Mouse (Mus musculus) brain, embryonic 14.5 days (tissue): Measurements from ENCODE around the gene Hk3. TPM values are rescaled to one million over a fixed set of nuclear protein-coding genes. Genes with fewer than 3 reads are reported as not detected.

ENCODE experiments used
- DNase-seq: peaks from one replicate; pipeline ENCODE4 v3.0.0-alpha.2; 2011; ENCODE audit warnings: low read depth
- CTCF ChIP-seq: fragments of 200-500 bp; IDR thresholded peaks from 2 replicates; pipeline ENCODE4 v1.5.1; 2012; ENCODE audit warnings: inconsistent platforms, mild to moderate bottlenecking, moderate library complexity, borderline replicate concordance; ENCODE audit not compliant: insufficient read depth, insufficient read length; ENCODE audit errors: extremely low read depth
- POLR2A ChIP-seq: fragments of 200-500 bp; IDR thresholded peaks from 2 replicates; pipeline ENCODE4 v1.6.1; 2012; ENCODE audit warnings: mild to moderate bottlenecking, inconsistent platforms, borderline replicate concordance; ENCODE audit not compliant: poor library complexity, insufficient read depth, insufficient read length, severe bottlenecking; ENCODE audit errors: extremely low read depth
- polyA plus RNA-seq: library from polyadenylated mRNA; depleted of rRNA; stranded (reverse); fragments of >200 nt; gene quantifications from 2 replicates; pipeline ENCODE4 v1.2.3, GENCODE M21; 2012

Gene Hk3
- polyA plus RNA-seq, 1 experiment = 1.1 TPM

DNA sequence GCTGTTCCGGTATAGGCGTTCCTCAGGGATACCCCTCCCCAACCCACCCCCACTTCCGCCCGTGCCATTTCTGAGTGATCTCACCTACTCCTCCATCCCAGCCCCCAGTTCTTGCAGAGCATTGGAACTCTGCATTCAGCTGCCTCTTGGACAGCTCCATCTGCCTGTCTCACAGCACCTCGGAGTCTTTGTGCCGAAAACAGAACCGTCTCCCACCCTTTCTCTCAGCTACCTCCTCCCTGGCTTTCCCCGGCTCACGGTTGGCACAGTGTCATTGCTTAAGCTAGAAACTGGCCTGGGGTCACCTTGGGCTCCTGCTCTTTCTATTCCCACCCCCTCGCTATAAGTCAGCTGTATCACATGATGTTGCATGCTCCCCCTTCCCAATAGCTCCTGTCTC is 20.8 kb downstream of the Hk3 start:
- no peak for DNase-seq
- TF ChIP-seq POLR2A (no peak), CTCF (no peak)

DNA sequence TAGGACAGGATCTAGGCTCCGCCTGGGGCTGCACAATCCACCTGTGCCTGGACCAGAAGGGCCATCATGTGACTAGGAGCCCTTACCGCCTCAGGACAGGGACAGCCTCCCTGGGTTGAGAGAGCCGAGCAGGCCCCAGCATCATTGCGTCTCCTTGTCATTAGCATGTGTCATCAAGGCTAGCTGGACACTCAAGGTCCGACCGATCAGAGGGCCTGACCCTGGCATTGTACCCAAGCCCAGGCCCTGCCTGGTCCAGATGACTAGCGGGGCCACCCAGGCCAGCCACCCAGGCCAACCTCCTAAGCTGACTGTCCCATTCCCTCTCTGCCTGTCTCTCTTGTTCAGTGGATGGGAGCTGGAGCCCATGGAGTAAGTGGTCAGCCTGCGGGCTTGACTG is 23.6 kb downstream of the Hk3 start:
- DNase-seq = no peak
- no peak for TF ChIP-seq CTCF
- no peak for TF ChIP-seq POLR2A

DNA sequence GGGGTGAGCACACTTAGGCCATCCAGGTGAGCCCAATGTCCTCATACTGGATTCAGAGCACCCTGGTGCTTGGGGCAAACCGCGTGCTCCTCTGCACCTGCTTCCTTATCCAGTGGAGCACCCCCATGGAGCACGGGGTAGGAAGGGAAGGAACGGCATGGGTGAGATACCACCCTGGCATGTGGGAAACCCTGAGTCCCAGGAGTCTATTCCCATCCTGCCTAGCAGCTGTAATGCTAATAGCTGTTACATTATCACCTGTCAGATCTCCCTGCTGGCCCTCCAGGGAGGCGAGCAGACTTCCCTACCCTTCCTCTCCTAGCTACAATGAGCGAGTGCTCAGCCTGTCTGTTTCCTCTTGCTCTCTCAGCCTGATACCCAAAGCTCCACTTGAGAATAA is 26.0 kb downstream of the Hk3 start:
- peak; percentile 53 for DNase-seq
- TF ChIP-seq CTCF (no peak), POLR2A (no peak)

DNA sequence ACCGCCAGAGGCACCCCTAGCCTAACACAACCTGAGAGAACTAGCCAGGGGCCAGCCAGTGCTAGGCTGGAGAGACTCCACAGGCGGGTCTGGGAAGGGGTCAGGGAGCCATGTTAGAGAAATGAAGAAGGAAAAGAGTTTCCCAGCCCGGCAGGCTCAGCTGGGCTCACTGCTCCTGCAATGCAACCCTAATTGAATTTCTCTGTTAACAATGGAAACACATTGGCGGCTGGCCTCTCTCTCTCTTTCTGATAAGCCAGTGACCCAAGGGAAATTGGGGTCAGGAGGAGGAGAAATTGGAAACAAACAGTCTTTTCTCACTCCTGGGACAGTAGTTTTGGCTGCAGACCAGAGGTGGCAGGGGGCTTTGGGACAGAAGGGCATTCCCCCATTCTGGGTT is 26.6 kb downstream of the Hk3 start:
- TF ChIP-seq CTCF (no peak), POLR2A (no peak)
- peak; percentile 83 for DNase-seq

DNA sequence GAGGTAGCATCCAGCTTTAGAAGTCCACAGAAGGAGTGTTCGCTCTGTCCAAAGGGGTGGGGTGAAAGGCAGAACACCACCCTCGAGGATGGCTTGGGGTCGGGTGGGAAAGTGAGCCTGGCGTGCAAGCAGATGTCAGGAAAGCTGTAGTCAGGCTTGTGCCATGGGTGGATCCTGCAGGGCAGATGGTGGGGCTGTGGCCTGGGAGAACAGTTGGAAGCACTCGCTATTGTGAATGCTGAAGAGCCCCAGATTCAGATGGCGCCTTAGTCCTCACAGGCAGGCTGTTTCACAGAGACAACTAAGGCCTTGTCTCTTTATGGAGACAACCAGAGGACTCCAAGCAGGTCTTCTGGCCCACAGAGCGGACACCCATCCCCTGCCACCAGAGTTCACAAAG is 29.0 kb downstream of the Hk3 start:
- no peak for TF ChIP-seq POLR2A
- no peak for TF ChIP-seq CTCF
- peak; percentile 34 for DNase-seq

DNA sequence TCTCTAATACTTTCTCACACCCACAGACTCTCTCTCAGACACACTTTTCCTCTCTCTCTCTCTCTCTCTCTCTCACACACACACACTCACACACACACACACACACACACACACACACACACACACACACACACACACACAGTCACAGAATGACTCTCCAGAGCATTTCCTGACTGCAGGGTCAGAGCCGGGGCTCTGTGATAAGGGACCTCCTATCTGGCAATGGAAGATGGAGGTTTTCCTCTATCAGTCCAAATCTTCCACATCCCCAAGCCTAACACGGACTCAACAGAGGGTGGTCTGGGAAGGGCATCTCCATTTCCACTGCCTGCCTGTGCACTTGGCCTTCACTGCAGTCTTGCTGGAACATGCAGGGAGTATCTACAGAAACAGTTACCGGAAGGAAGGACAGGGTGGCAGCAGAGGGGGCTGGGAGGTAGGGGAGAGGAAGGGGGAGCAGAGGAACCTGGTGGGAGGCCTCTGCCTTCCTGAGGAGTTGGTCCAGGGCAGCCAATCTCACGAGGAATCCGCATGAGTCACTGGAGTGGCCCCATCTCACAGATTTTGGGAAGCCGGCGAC is 32.9 kb downstream of the Hk3 start:
- TF ChIP-seq POLR2A (no peak), CTCF (no peak)
- DNase-seq = no peak

DNA sequence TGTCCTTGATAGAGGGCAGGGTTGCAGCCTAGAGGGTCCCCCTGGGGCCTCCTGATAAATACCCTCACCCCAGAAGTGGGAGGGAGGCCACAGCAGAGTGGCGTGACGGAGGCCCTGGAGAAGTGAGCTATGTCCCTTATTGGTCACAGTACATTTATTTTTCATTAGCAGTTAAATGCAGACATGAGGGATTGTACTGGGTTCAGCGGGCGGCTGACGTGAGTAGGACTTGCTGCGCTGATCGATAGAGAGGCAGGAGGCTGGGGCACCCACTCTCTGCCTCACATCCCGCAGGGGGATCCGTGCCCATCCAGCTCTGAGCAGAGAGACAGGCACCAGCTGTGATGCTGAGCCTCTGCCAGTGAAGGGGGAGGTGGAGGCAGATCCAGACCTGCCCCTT is 33.8 kb downstream of the Hk3 start:
- peak; percentile 42 for DNase-seq
- no peak for TF ChIP-seq CTCF
- no peak for TF ChIP-seq POLR2A

DNA sequence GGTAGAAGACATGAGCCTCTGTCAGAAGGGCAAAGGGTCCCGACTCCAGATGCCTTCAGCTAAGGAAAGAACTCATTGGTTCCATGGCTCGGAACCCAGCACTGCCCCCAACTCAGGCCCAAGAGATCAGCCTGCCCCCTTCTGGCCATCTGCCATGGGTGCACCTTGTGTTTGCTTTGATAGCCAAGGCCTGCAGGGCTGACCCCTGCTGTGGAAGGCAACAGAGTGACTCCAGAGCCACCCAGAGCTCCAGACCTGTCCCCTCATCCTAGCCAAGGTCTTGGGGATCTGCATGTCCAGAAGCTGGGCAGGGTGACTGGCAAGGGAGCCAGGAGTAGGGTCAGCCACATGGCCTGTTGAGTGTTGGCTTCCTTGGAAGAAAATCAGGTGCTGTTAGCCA is 37.6 kb downstream of the Hk3 start:
- TF ChIP-seq POLR2A = no peak
- TF ChIP-seq CTCF = peak; percentile 42
- DNase-seq = no peak

DNA sequence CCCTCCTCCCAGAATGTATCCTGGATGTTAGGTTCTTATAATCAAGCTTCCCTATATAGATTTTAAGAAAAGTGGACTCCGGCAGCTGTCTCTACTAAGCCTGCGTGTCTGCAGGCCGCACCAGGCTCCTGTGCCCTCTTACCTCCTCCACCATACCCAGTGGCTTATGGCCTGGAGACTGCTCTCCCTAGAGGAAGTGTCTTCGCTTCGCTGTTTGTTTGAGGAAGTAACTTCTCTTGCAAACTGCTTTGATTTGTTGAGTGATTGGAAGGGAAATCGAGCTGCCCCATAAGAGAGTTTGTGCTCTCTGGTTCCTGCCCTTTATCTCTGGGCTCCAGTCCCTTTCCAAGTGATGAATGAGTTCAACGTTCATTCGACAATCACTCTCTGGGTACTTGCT is 38.2 kb downstream of the Hk3 start:
- no peak for DNase-seq
- no peak for TF ChIP-seq POLR2A
- TF ChIP-seq CTCF = no peak

DNA sequence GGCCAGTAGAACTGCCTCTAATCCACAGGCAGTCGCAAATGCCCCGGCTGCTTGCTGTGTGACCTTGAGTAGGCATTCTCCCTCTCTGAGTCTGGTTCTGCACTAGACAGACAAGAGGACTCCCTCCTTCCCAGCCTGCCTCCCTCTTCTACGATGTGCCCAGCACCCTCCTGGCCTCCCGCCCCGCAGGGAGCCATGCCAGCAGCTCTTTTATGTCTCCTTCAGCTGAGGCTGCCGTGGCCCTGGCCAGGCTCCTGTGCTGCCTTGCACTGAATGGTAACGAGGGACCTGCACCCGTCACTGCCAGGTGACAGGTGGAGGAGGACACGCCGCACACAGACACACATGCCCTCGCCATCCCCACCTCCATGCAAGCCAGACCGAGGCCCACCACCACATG is 40.2 kb downstream of the Hk3 start:
- peak; percentile 83 for DNase-seq
- TF ChIP-seq POLR2A (no peak), CTCF (no peak)

DNA sequence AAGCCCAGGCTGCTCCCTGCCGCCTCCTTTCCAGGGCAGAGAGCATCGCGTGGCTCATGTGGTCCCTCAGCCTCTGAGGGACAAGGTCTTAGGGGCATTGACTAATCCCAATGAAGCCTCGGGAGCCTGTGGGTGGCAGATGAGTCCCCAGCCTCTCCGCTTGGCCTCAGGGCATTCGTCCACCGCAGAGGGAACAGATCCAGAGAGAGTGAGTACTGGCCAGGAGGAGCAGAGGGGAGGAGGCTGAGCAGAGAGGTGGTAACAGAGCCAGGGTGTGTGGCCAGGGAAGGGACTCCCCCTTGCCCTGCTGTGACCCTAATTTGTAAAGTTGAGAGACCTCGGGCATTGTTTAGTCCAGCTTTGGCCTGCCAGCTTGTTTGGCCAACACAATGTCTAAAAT is 42.4 kb downstream of the Hk3 start:
- TF ChIP-seq CTCF (no peak), POLR2A (no peak)
- no peak for DNase-seq

DNA sequence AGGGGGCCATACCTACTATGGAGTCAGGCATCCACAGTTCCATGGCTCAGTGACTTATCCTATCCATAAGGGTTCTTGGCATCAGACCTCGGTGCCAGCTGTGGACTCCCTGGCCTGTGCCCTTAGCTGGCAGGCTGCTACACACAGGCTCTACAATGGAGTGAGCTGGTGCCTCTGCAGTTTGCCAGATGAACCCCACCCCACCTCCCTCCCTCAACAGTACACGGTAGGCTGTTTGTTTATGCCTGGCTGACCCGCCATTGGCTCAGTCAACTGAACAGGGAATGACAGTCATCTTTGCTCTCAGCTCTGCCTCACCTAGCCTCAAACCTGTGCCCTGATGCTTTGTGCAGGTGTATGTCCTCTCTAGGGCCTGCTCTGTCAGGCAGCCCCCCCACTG is 45.6 kb downstream of the Hk3 start:
- DNase-seq = no peak
- TF ChIP-seq CTCF (no peak), POLR2A (no peak)
